Mouse (Mus musculus): ENCODE data around the gene Cdc42ep3. TPM values are rescaled to one million over a fixed set of nuclear protein-coding genes. Genes with fewer than 3 reads are reported as not detected.

Cdc42ep3 gene
- polyA plus RNA-seq, 1 experiment from 2014 or later, result 48.5 TPM

DNA sequence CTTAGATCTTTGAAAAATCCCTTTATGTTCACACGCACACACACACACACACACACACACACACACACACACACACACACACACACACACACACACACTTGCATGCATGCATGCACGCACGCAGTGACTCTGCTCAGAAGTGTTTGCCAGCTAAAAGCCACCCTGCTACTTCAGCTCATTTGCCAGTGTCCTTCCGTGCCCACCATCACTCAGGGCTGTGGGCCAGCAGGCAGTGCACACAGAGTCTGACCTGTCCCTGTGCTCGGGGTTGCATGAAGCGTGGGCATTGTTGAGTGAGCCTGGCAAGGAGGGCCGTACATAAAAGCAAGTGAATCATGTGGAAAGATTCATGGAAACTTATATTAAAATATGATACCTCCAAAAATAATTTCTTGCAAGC lies 49.2 kb downstream of the Cdc42ep3 start:
- Histone ChIP-seq H3K27ac (replicated peaks) (no peak overlapping the region), H3K27me3 (no peaks in the 10 kb centered on the region), H3K4me3 (no peak overlapping the region), H3K4me1 (no peaks in the 10 kb centered on the region), H3K9ac (replicated peaks) (no peak overlapping the region), H3K4me2 (replicated peaks) (no peak overlapping the region), H3K9me3 (no peaks in the 10 kb centered on the region), H3K36me3 (no peaks in the 10 kb centered on the region)
- 78% methylated on average over 7 of the region's 7 CpGs for WGBS
- ATAC-seq (replicated peaks), result no peak

DNA sequence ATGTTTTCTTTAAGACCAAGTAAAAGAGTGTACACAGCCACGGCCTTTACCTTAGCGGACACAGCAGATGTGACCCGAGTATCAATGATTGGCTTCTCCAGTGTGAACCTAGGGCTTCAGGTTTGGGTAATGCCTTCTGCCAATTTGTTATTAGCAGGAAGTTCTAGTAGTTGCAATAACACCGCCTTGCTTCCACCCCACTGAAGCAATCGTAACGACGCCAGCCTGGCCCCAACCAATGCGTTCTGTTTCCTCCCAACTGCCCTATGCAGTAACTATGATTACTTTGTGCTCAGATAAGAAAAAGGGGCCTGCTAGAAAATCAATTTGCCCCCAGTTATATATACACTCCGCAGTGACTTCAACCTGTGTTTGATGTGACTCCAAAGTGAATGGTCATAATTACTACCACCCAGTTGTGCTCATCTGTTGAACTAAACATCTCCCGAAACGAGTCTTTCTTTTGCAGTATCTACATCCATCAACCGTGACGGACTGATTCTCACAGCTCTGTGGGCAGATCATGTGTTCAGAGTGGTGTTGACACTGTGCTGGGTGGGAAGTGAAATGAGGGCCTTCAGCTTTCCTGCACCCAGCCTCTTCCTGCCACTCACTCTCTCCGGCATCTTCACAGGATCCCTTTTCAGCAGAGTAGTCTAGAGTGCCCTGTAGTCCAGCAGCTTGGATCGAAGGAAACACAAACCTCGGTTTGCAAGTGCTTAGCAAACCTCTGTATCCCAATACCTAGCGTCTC lies 51.0 kb downstream of the Cdc42ep3 start:
- Histone ChIP-seq H3K36me3 (no peaks in the 10 kb centered on the region), H3K4me1 (no peaks in the 10 kb centered on the region), H3K4me2 (replicated peaks) (no peak overlapping the region), H3K4me3 (no peak overlapping the region), H3K27me3 (no peaks in the 10 kb centered on the region), H3K9ac (replicated peaks) (no peak overlapping the region), H3K27ac (replicated peaks) (no peak overlapping the region), H3K9me3 (no peaks in the 10 kb centered on the region)
- no peak for ATAC-seq (replicated peaks)
- 94% methylated on average over 17 of the region's 17 CpGs for WGBS

DNA sequence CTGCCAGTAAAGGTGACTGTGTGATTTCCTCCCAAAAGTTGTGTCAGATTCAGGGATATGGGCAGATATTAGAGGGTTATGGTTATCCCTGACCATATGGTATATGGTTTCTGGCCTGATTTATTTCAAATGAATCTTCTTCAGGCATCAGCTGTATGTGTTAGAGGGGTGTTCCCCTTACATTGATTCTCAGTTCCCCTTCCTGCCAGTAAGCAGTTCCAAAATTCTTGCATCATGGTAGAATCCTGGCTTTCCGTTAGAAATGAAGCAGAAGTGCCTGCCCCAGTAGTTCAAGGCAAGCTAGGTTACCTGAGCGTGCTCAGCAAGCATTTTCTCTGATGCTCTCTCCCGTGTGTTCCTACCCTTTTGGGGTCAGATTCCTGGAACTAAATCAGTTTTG lies 51.7 kb downstream of the Cdc42ep3 start:
- Histone ChIP-seq H3K27ac (replicated peaks) (no peak overlapping the region), H3K36me3 (no peaks in the 10 kb centered on the region), H3K4me1 (no peaks in the 10 kb centered on the region), H3K9ac (replicated peaks) (no peak overlapping the region), H3K9me3 (no peaks in the 10 kb centered on the region), H3K27me3 (no peaks in the 10 kb centered on the region), H3K4me3 (no peak overlapping the region), H3K4me2 (replicated peaks) (no peak overlapping the region)
- no peak for ATAC-seq (replicated peaks)
- 88% methylated on average over 3 of the region's 3 CpGs for WGBS

DNA sequence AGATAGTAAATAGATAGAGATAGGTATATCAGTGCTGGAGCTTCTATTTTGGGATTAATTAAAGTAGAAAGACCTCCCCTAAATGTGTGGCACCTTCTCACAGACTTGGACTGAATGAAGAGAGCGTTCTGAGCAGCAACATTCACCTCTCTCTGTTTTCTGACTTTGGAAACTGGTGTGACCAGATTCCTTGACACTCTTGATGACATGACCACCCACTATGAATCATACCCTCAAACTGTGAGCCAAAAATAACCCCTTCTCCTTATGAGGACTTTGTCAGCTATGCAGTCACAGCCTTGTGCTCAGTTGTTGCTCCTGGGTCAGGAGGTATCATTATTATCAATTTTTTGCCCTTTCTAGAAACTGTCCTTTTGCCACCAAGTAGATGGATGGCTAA lies 55.0 kb downstream of the Cdc42ep3 start:
- no peak overlapping the region for H3K27ac ChIP-seq (replicated peaks)
- no peaks in the 10 kb centered on the region for H3K27me3 ChIP-seq
- no peak overlapping the region for H3K4me3 ChIP-seq
- H3K9me3 ChIP-seq, result no peaks in the 10 kb centered on the region
- H3K36me3 ChIP-seq, result no peaks in the 10 kb centered on the region
- no peak overlapping the region for H3K4me2 ChIP-seq (replicated peaks)
- no peaks in the 10 kb centered on the region for H3K4me1 ChIP-seq
- no peak for ATAC-seq (replicated peaks)
- WGBS, result 82% methylated on average over 1 of the region's 1 CpGs
- H3K9ac ChIP-seq (replicated peaks), result no peak overlapping the region

DNA sequence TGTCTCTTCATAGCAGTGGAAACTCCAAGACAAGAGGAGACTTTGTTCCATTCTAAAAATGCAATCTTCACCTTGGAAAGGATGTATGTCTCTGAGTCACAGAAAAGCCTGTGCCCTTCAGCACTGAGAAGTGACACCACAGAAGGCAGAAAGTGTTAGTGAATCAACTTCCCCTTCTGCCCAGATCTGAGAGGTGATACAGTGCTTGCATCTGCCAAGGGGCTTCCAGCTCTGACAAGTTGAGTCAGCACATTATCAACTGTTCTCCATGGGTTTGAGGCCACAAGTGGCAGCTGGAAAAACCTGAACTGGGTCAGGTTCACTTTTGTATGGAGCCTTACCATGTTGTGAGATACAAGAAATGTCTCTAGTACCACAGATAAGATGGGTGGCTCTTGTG lies 55.9 kb downstream of the Cdc42ep3 start:
- no peak overlapping the region for H3K4me3 ChIP-seq
- no peak overlapping the region for H3K27ac ChIP-seq (replicated peaks)
- H3K9ac ChIP-seq (replicated peaks), result no peak overlapping the region
- no peaks in the 10 kb centered on the region for H3K27me3 ChIP-seq
- no peaks in the 10 kb centered on the region for H3K9me3 ChIP-seq
- ATAC-seq (replicated peaks), result no peak
- H3K4me2 ChIP-seq (replicated peaks), result no peak overlapping the region
- H3K36me3 ChIP-seq, result no peaks in the 10 kb centered on the region
- no peaks in the 10 kb centered on the region for H3K4me1 ChIP-seq

DNA sequence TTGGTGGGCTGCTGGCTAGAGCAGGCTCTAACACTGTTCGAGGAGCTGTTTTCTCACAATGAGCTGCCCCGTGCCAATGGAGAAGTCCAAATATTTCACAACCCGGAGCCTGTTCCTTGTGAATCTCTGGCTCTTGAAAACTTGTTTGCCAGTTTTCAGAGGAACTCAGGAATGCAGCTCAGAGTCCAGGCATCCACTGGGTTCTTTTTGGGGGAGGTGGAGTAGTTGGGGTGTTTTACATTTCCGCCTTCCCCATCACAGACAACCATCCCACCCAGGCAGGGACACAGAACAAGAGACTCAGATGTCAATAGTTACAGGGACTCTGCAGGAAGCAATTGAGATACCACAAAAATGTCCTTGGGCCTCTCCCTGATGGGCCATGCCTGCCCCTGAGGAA lies 59.0 kb downstream of the Cdc42ep3 start:
- no peaks in the 10 kb centered on the region for H3K27me3 ChIP-seq
- 82% methylated on average over 4 of the region's 4 CpGs for WGBS
- no peaks in the 10 kb centered on the region for H3K9me3 ChIP-seq
- H3K36me3 ChIP-seq, result no peaks in the 10 kb centered on the region
- ATAC-seq (replicated peaks), result no peak
- H3K4me3 ChIP-seq, result no peak overlapping the region
- H3K4me1 ChIP-seq, result no peaks in the 10 kb centered on the region
- H3K4me2 ChIP-seq (replicated peaks), result no peak overlapping the region
- no peak overlapping the region for H3K27ac ChIP-seq (replicated peaks)
- H3K9ac ChIP-seq (replicated peaks), result no peak overlapping the region

DNA sequence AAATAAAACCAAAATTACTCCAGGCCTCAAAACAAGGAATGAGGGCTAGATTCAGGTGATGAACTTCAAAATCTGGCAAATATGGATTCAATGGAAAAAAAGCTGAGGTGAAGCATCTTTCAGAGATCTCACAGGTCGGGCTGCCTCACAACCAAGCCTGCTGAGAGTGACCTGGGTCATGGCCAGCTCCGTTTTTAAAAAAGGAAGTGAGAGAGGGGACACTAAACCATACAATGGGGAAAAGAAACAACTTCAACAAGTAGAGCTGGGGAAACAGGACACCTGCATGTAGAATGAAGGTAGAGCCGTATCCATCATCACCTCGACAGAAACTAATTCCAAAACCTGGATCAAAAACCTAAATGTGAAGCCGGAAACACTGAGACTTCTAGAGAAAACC lies 63.2 kb downstream of the Cdc42ep3 start:
- no peak overlapping the region for H3K27ac ChIP-seq (replicated peaks)
- no peaks in the 10 kb centered on the region for H3K4me1 ChIP-seq
- H3K9ac ChIP-seq (replicated peaks), result no peak overlapping the region
- H3K4me3 ChIP-seq, result no peak overlapping the region
- no peaks in the 10 kb centered on the region for H3K36me3 ChIP-seq
- H3K27me3 ChIP-seq, result no peaks in the 10 kb centered on the region
- no peak overlapping the region for H3K4me2 ChIP-seq (replicated peaks)
- ATAC-seq (replicated peaks), result no peak
- H3K9me3 ChIP-seq, result no peaks in the 10 kb centered on the region
- WGBS, result 83% methylated on average over 5 of the region's 5 CpGs

DNA sequence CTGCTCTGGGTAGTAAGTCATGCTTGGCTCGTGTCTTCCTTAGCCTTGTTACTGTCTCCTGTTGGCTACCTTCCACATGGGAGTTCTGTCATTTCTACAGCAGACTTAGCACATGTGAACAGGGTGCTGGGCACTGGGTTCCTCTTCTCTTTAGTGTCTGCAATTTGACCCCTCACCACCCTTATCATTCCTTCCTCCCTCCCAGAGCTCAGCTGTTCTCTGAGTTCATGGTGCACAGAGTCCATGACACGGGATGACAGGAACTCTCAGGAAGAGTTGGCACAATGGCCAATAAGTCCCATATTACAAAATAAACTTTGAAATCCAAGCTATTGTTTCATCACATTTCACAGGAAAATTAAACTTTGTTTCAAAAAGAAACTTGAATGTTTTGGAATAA lies 64.2 kb downstream of the Cdc42ep3 start:
- Histone ChIP-seq H3K4me2 (replicated peaks) (no peak overlapping the region), H3K27ac (replicated peaks) (no peak overlapping the region), H3K4me3 (no peak overlapping the region), H3K36me3 (no peaks in the 10 kb centered on the region), H3K9ac (replicated peaks) (no peak overlapping the region), H3K4me1 (no peaks in the 10 kb centered on the region), H3K9me3 (no peaks in the 10 kb centered on the region), H3K27me3 (no peaks in the 10 kb centered on the region)
- 80% methylated on average over 2 of the region's 2 CpGs for WGBS
- ATAC-seq (replicated peaks), result no peak

DNA sequence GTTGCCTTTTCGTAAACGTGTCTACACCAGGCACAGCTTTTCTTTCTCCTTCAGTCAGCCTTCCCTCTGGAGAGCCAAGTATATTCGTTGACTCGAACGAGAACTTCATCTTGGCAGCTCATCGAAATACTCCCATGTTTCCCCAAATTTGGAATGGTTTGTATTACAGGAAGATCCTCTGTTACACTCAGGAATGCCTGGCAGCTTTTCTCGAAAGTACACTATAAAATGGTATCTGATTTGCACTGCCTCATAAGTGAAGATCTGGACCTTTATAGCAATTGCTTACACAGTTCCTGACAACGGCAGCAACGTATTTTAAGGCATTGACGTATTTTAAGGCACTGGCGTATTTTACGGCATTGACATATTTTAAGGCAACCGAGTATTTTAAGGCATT lies 67.6 kb downstream of the Cdc42ep3 start:
- H3K27me3 ChIP-seq, result no peaks in the 10 kb centered on the region
- H3K9me3 ChIP-seq, result no peaks in the 10 kb centered on the region
- ATAC-seq (replicated peaks), result no peak
- no peak overlapping the region for H3K4me2 ChIP-seq (replicated peaks)
- no peaks in the 10 kb centered on the region for H3K4me1 ChIP-seq
- H3K9ac ChIP-seq (replicated peaks), result no peak overlapping the region
- H3K36me3 ChIP-seq, result no peaks in the 10 kb centered on the region
- no peak overlapping the region for H3K4me3 ChIP-seq
- WGBS, result 80% methylated on average over 13 of the region's 13 CpGs
- H3K27ac ChIP-seq (replicated peaks), result no peak overlapping the region

DNA sequence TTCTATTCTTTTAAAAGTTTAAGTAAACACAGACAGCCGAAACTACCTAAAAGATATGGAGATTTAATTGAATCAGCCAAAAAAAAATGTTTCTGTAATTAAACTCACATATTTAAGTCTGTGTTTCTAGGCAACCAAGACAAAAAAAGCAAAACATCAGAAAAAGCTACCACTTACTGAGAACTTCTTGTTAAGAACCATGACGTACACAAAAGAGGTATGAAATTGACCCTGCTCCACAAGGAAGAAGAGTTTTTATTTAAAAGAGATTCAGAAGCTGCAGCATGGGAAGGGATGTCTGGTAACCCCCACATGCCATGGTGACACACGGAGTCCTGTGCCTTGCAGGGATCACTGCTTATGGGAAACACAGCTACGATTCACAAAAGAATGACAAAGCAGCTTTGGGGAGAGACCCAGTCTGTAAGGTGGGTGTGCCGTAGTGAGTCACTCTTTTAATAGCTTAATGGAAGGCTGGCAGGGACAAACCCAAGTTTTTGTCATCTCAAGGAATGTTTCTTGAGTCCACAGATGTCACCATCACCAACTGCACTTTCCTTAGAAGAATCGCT lies 69.8 kb downstream of the Cdc42ep3 start:
- Histone ChIP-seq H3K36me3 (no peaks in the 10 kb centered on the region), H3K4me2 (replicated peaks) (no peak overlapping the region), H3K27ac (replicated peaks) (no peak overlapping the region), H3K4me1 (no peaks in the 10 kb centered on the region), H3K4me3 (no peak overlapping the region), H3K9me3 (no peaks in the 10 kb centered on the region), H3K27me3 (no peaks in the 10 kb centered on the region), H3K9ac (replicated peaks) (no peak overlapping the region)
- 35% methylated on average over 6 of the region's 6 CpGs for WGBS
- ATAC-seq (replicated peaks), result no peak

Measured in forebrain, embryonic 15.5 days (tissue).